10 mouse cellular contexts compared by ENCODE assay signal in genomic region chr2:29100822-29101534, GRCm38 (mm10). TPM values are rescaled to one million over a fixed set of nuclear protein-coding genes. Genes with fewer than 3 reads are reported as not detected.
DNase-seq lines count a peak whose midpoint lies in the region; ATAC-seq and TF ChIP-seq lines count a peak whose summit lies in the region.
"Had no signal": no experiment of that assay in that cellular context is flagged by ENCODE, and none has a peak within 500 bp of the region (broad histone marks: within the 10 kb centered on the region; RNA-seq: fewer than 3 reads in every experiment).

No protein-coding gene starts in this region.

- H3K9me3 ChIP-seq in liver, embryonic 11.5 days (ENCODE audit: control insufficient read depth, low read length) = no peaks in the 10 kb centered on the region
- H3K9me3 ChIP-seq in midbrain, embryonic 11.5 days (ENCODE audit: control insufficient read depth, low read length) = no peaks in the 10 kb centered on the region
- H3K9me3 ChIP-seq: neural tube, embryonic 15.5 days had no signal

- H3K4me3 ChIP-seq in bone marrow, adult 2 months (replicated peaks; ENCODE audit: control insufficient read depth, low read depth, low read length) = peak overlapping the region; percentile 57
- no peak overlapping the region for H3K4me3 ChIP-seq in liver, embryonic 11.5 days (ENCODE audit: low read depth, low read length)
- no peak overlapping the region for H3K4me3 ChIP-seq in midbrain, embryonic 11.5 days (ENCODE audit: low read depth, low read length)
- H3K4me3 ChIP-seq: neural tube, embryonic 15.5 days had no signal

- no peaks in the 10 kb centered on the region for H3K36me3 ChIP-seq in liver, embryonic 11.5 days (ENCODE audit: control insufficient read depth, insufficient read depth, low read length)
- H3K36me3 ChIP-seq in midbrain, embryonic 11.5 days (ENCODE audit: control insufficient read depth, insufficient read depth, low read length) = no peaks in the 10 kb centered on the region
- H3K36me3 ChIP-seq: neural tube, embryonic 15.5 days had no signal

- H3K27me3 ChIP-seq in liver, embryonic 11.5 days (replicated peaks; ENCODE audit: control insufficient read depth, insufficient read depth, low read length) = no peaks in the 10 kb centered on the region
- no peaks in the 10 kb centered on the region for H3K27me3 ChIP-seq in midbrain, embryonic 11.5 days (ENCODE audit: control insufficient read depth, insufficient read depth, low read length)
- H3K27me3 ChIP-seq: neural tube, embryonic 15.5 days had no signal

- no peak for ATAC-seq in liver, embryonic 11.5 days (replicated peaks; ENCODE audit: low FRiP score)
- no peak for ATAC-seq in midbrain, embryonic 11.5 days (ENCODE audit: low FRiP score)

- DNase-seq in gastrocnemius, adult 18-20 months (ENCODE audit: low spot score) = peak; percentile 10
- DNase-seq in gastrocnemius, postnatal 14 days = no peak
- DNase-seq in 416B (ENCODE audit: low read depth) = peak; percentile 65
- DNase-seq in liver, embryonic 11.5 days (ENCODE audit: low spot score) = no peak
- no peak for DNase-seq in thymus, postnatal 0 days (ENCODE audit: low spot score)
- no peak for DNase-seq in midbrain, embryonic 11.5 days (ENCODE audit: low spot score, missing footprints)
- no peak for DNase-seq in right cerebral cortex, postnatal 25 days
- DNase-seq: left cerebral cortex, postnatal 4 days had no signal

- no peak for TF ChIP-seq POLR2A in bone marrow, adult 2 months (IDR thresholded peaks at IDR 0.05; ENCODE audit: borderline replicate concordance, control insufficient read depth, low read depth, low read length)

- TF ChIP-seq CTCF in bone marrow, adult 2 months (IDR thresholded peaks at IDR 0.05; ENCODE audit: control insufficient read depth, insufficient read depth, low read length) = no peak

- H3K4me2 ChIP-seq in liver, embryonic 11.5 days = peak overlapping the region; percentile 37
- H3K4me2 ChIP-seq in midbrain, embryonic 11.5 days = no peak overlapping the region
- H3K4me2 ChIP-seq: neural tube, embryonic 15.5 days had no signal

- intact Hi-C loops in gastrocnemius, postnatal 14 days (cut with DNase I; ENCODE audit: low total_unique reads) = no loop called here

- peak overlapping the region; percentile 20; the same call in 1 of the 2 replicates for H3K27ac ChIP-seq in bone marrow, adult 2 months (ENCODE audit: control insufficient read depth, insufficient read depth, low read depth, low read length, poor library complexity)
- no peak overlapping the region for H3K27ac ChIP-seq in liver, embryonic 11.5 days (ENCODE audit: low read depth, low read length)
- no peak overlapping the region for H3K27ac ChIP-seq in midbrain, embryonic 11.5 days (ENCODE audit: low read depth, low read length)
- H3K27ac ChIP-seq: neural tube, embryonic 15.5 days had no signal

- H3K4me1 ChIP-seq in bone marrow, adult 2 months (ENCODE audit: control insufficient read depth, insufficient read depth, low read length) = no peaks in the 10 kb centered on the region
- H3K4me1 ChIP-seq in liver, embryonic 11.5 days (replicated peaks; ENCODE audit: control insufficient read depth, insufficient read depth, low read length) = no peaks in the 10 kb centered on the region
- H3K4me1 ChIP-seq in midbrain, embryonic 11.5 days (ENCODE audit: control insufficient read depth, insufficient read depth, low read length) = no peaks in the 10 kb centered on the region
- H3K4me1 ChIP-seq: neural tube, embryonic 15.5 days had no signal

- WGBS in bone marrow, adult 2 months = 27% methylated on average over 7 of the region's 7 CpGs
- 65% methylated on average over 7 of the region's 7 CpGs for WGBS in liver, embryonic 11.5 days
- 79% methylated on average over 7 of the region's 7 CpGs for WGBS in midbrain, embryonic 11.5 days

- no peak overlapping the region for H3K9ac ChIP-seq in liver, embryonic 11.5 days (ENCODE audit: low read depth, low read length)
- H3K9ac ChIP-seq in midbrain, embryonic 11.5 days (ENCODE audit: low read length) = no peak overlapping the region
- H3K9ac ChIP-seq: neural tube, embryonic 15.5 days had no signal

RNA-seq across cellular contexts. Expression of gene Setx, which starts 23.0 kb away (rescaled TPM):
- 10 to 100 TPM; 31.9 to 33.4 TPM for total RNA-seq in gastrocnemius, adult 18-20 months (2021)
- total RNA-seq in gastrocnemius, postnatal 14 days (2021) = 10 to 100 TPM; 19.2 to 24.1 TPM
- polyA plus RNA-seq in bone marrow, adult 2 months (2011; ENCODE audit: insufficient read depth, insufficient read length, low replicate concordance, missing spikeins) = 7.9 and 10.8 TPM in 2 replicates
- 6.8 and 10.1 TPM in 2 replicates for polyA plus RNA-seq in liver, embryonic 11.5 days (2014; fragmentation: Nextera tagmentation; extraction: Ambion mirVana)
- 13.2 and 14.9 TPM in 2 replicates for polyA plus RNA-seq in thymus, postnatal 0 days (2015; fragmentation: Nextera tagmentation; extraction: Ambion mirVana)
- polyA plus RNA-seq in midbrain, embryonic 11.5 days (2014; fragmentation: Nextera tagmentation; extraction: Ambion mirVana) = 11.0 and 11.2 TPM in 2 replicates

RNA-seq across cellular contexts. Expression of gene Ttf1, which starts 40.9 kb away (rescaled TPM):
- total RNA-seq in gastrocnemius, adult 18-20 months (2021) = 1 to 10 TPM; 4.8 to 5.0 TPM
- 1 to 10 TPM; 3.2 to 3.5 TPM for total RNA-seq in gastrocnemius, postnatal 14 days (2021)
- polyA plus RNA-seq in bone marrow, adult 2 months (2011; ENCODE audit: insufficient read depth, insufficient read length, low replicate concordance, missing spikeins) = 7.4 and 18.1 TPM in 2 replicates
- polyA plus RNA-seq in liver, embryonic 11.5 days (2014; fragmentation: Nextera tagmentation; extraction: Ambion mirVana) = 11.0 and 11.1 TPM in 2 replicates
- 10.4 and 11.4 TPM in 2 replicates for polyA plus RNA-seq in thymus, postnatal 0 days (2015; fragmentation: Nextera tagmentation; extraction: Ambion mirVana)
- polyA plus RNA-seq in midbrain, embryonic 11.5 days (2014; fragmentation: Nextera tagmentation; extraction: Ambion mirVana) = 11.4 and 13.8 TPM in 2 replicates

RNA-seq across cellular contexts. Expression of gene Cfap77, which starts 46.1 kb away (rescaled TPM):
- total RNA-seq in gastrocnemius, adult 18-20 months (2021) = not detected
- total RNA-seq in gastrocnemius, postnatal 14 days (2021) = not detected
- polyA plus RNA-seq in bone marrow, adult 2 months (2011; ENCODE audit: insufficient read depth, insufficient read length, low replicate concordance, missing spikeins) = 0.90 TPM in 1 of 2 replicates, not detected in the other
- polyA plus RNA-seq in liver, embryonic 11.5 days (2014; fragmentation: Nextera tagmentation; extraction: Ambion mirVana) = 0.25 and 0.71 TPM in 2 replicates
- polyA plus RNA-seq in thymus, postnatal 0 days (2015; fragmentation: Nextera tagmentation; extraction: Ambion mirVana) = 0.27 and 0.40 TPM in 2 replicates
- polyA plus RNA-seq in midbrain, embryonic 11.5 days (2014; fragmentation: Nextera tagmentation; extraction: Ambion mirVana) = 0.77 and 1.2 TPM in 2 replicates

Comparison
In these comparisons a context has a peak if more than half of its experiments do, and no peak if none do; other contexts are left out.
1. DNase-seq: peak in gastrocnemius, adult 18-20 months (single experiment) and 416B (single experiment); none in gastrocnemius, postnatal 14 days (single experiment), liver, embryonic 11.5 days (single experiment), thymus, postnatal 0 days (single experiment), midbrain, embryonic 11.5 days (single experiment) and right cerebral cortex, postnatal 25 days (single experiment).